Mouse (Mus musculus): ENCODE results near the gene Megf11. TPM values are rescaled to one million over a fixed set of nuclear protein-coding genes. Genes with fewer than 3 reads are reported as not detected.

The Megf11 gene
- polyA plus RNA-seq, 1 experiment, result 0.67 TPM

DNA sequence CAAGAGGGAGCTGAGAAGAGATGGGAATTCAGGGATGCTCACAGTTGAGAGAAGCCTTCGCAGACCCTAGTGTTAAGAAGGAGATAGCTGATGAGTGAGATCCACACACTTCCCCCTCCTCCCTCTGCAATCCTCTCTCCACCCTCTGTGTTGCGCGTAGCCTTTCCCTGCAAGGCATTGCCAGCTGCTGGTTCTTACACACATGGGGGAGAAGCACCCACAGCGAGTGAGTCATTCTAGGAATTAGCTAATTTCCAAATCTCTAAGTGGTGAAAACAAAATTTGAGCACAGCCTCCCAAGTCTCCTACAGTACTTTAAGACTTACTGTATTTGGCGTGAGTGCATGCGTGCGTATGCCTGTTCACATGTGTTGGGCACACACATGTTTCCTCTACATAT lies 142.6 kb downstream of the Megf11 start:
- Histone ChIP-seq H3K4me3 (replicated peaks; ENCODE audit: extremely low read depth, low read depth, low read length) (no peak overlapping the region), H3K4me1 (ENCODE audit: control insufficient read depth, insufficient read depth, low read length) (no peaks in the 10 kb centered on the region)
- DNase-seq, result no peak
- TF ChIP-seq CTCF (IDR thresholded peaks at IDR 0.05; ENCODE audit: insufficient read depth, low read length) (no peak), POLR2A (IDR thresholded peaks at IDR 0.05; ENCODE audit: borderline replicate concordance, extremely low read depth, low read depth, low read length) (no peak)
- 82% methylated on average over 7 of the region's 7 CpGs for WGBS

DNA sequence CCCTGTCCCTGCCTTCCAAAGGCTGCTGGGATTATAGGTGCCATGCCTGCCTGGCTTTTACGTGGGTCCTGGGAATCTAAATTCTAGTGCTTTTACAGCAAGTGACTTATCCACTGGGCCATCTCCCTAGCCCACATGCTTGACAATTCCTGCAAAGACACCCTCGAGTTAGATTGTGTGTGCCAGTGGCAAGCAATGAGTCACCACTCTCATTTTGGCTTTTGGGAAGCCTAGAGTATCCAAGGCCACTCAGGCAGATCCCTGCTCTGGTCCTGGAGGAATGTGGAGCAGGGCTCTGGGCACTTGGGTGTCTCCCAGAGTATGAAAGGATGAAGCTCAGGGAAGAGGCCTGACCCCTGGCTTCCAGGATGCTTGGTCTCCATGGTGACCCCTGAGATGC lies 143.2 kb downstream of the Megf11 start:
- no peaks in the 10 kb centered on the region for H3K4me1 ChIP-seq (ENCODE audit: control insufficient read depth, insufficient read depth, low read length)
- H3K4me3 ChIP-seq (replicated peaks; ENCODE audit: extremely low read depth, low read depth, low read length), result no peak overlapping the region
- DNase-seq, result no peak
- TF ChIP-seq POLR2A (IDR thresholded peaks at IDR 0.05; ENCODE audit: borderline replicate concordance, extremely low read depth, low read depth, low read length), result no peak
- no peak for TF ChIP-seq CTCF (IDR thresholded peaks at IDR 0.05; ENCODE audit: insufficient read depth, low read length)
- WGBS, result 58% methylated on average over 2 of the region's 2 CpGs

DNA sequence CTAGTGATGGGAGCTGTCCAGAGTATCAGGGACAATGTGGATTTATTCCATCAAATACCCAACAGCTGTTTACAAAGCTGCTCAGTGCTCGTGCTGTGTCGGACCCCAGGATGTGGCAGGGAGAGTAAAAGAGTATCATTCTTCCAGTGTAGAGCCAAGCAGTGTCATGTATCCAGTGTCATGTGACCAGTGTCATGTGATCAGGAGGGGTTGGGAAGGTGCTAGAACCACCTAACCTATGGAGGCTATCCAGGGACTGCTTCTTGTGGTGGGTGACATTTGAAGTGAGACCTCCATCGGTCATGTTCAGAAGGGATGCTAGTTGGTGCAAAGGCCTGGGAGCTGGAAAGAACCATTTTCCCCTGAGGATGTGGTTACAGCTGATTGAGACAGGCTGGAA lies 146.5 kb downstream of the Megf11 start:
- Histone ChIP-seq H3K4me3 (replicated peaks; ENCODE audit: extremely low read depth, low read depth, low read length) (no peak overlapping the region), H3K4me1 (ENCODE audit: control insufficient read depth, insufficient read depth, low read length) (no peaks in the 10 kb centered on the region)
- TF ChIP-seq POLR2A (IDR thresholded peaks at IDR 0.05; ENCODE audit: borderline replicate concordance, extremely low read depth, low read depth, low read length), result no peak
- TF ChIP-seq CTCF (IDR thresholded peaks at IDR 0.05; ENCODE audit: insufficient read depth, low read length), result no peak
- no peak for DNase-seq
- 62% methylated on average over 3 of the region's 3 CpGs for WGBS

DNA sequence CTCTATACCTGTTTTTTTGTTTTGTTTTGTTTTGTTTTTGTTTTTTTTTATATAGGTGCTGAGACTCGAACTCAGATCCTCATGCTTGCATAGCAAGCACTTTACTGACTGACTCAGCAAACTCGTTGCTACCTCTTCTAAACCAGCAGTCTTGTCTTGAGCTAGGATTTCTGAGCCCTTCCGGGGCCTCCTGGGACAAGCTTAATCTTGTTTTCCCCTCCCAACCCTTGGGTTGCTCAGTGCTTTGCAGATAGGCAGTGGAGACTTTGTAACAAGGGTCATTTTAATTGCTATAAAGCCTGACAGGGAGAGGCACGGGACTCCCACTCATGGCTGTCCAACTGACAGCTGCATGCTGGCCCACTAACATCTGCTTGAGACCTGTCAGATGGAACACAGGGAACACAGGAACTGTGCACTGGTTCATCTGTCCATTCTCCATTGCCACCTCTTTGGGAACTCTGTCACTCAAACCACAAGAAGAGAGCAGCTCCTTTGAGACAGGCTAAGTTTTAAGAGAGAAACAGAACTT lies 147.4 kb downstream of the Megf11 start:
- DNase-seq, result no peak
- 65% methylated on average over 4 of the region's 4 CpGs for whole genome bisulfite sequencing
- TF ChIP-seq POLR2A (IDR thresholded peaks at IDR 0.05; ENCODE audit: borderline replicate concordance, extremely low read depth, low read depth, low read length) (no peak), CTCF (IDR thresholded peaks at IDR 0.05; ENCODE audit: insufficient read depth, low read length) (no peak)
- Histone ChIP-seq H3K4me1 (ENCODE audit: control insufficient read depth, insufficient read depth, low read length) (no peaks in the 10 kb centered on the region), H3K4me3 (replicated peaks; ENCODE audit: extremely low read depth, low read depth, low read length) (no peak overlapping the region)

DNA sequence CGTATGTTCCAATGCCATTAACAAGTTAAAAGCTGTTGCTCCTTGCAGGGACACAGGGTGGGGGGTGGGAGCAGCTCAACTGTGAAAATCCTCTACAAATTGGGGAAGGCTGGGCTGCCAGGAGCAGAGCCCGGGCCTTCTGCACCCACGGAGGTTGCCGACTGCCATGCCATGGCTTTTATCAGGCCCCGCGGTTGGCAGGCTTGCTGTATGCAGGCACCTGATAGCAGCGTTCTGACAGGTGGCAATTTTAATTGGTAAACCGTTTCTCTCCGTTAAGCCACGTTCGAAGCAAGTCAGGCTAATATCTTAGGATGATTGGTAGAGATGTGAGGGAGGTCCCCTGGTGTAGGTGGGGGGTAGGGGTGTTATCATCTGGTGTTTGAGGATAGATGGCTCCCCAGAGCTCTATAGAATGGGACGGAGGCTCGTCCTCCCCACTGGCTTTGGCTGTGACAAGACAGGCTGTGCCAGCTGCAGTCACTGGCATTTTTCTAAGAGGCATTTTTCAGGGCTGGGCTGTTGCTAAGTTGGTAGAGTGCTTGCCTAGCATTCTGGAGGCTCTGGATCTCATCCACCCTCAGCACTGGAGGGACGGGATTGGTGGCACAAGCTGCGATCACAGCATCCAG lies 148.2 kb downstream of the Megf11 start:
- WGBS, result 41% methylated on average over 15 of the region's 15 CpGs
- Histone ChIP-seq H3K4me1 (ENCODE audit: control insufficient read depth, insufficient read depth, low read length) (no peaks in the 10 kb centered on the region), H3K4me3 (replicated peaks; ENCODE audit: extremely low read depth, low read depth, low read length) (no peak overlapping the region)
- no peak for DNase-seq
- no peak for TF ChIP-seq POLR2A (IDR thresholded peaks at IDR 0.05; ENCODE audit: borderline replicate concordance, extremely low read depth, low read depth, low read length)
- no peak for TF ChIP-seq CTCF (IDR thresholded peaks at IDR 0.05; ENCODE audit: insufficient read depth, low read length)

DNA sequence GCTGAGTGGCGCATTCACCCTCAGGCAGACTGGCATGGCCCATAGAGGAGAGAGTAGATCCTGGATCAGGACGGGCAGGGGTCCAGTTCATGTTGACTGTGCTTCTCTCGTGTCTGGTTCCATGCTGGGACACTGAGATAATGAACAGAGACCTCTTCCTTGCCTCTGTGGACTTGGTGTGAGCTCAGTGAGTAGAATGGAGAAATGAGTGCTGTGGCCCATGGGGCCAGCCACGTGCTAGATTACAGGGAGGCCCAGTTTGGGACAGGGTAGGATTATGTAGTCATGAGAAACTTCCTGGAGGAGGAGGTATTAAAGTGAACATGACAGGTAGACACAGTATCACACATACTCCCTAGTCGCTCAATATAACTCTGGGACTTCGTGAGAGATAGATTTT lies 148.9 kb downstream of the Megf11 start:
- TF ChIP-seq CTCF (IDR thresholded peaks at IDR 0.05; ENCODE audit: insufficient read depth, low read length) (no peak), POLR2A (IDR thresholded peaks at IDR 0.05; ENCODE audit: borderline replicate concordance, extremely low read depth, low read depth, low read length) (no peak)
- Histone ChIP-seq H3K4me1 (ENCODE audit: control insufficient read depth, insufficient read depth, low read length) (no peaks in the 10 kb centered on the region), H3K4me3 (replicated peaks; ENCODE audit: extremely low read depth, low read depth, low read length) (no peak overlapping the region)
- DNase-seq, result no peak
- 78% methylated on average over 6 of the region's 6 CpGs for WGBS

DNA sequence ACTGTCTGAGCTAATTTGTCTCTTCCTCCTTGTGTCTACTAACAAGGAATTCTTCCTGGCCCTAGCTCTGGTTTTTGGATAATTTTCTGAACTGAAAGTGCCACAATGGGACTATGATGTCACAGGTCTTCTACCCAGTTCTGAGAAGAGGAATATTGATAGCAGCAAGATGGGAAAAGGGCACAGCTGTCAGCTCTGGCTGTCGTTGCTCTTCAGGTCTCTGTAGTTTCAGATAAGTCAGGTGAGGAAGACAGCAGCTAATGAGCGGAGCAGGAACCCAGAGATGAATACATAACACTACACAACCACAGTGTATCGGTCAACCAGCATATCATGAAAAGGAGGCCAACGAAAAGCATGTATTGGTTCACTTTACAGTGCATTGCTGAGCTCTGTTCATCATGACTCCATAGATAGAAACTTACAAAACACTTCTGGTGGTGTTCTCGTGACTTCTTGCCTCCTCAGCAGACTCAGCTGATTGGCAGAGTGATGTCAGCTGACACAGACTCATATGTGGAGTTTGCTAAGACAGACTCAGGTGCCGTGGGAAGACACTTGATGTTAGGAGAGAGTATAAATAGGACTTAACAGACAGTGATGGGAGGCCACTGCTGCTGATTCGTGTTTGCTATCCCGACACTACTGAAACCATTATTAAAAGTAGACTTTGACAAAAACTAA lies 149.6 kb downstream of the Megf11 start:
- 83% methylated on average over 8 of the region's 8 CpGs for WGBS
- H3K4me3 ChIP-seq (replicated peaks; ENCODE audit: extremely low read depth, low read depth, low read length), result no peak overlapping the region
- TF ChIP-seq CTCF (IDR thresholded peaks at IDR 0.05; ENCODE audit: insufficient read depth, low read length) (no peak), POLR2A (IDR thresholded peaks at IDR 0.05; ENCODE audit: borderline replicate concordance, extremely low read depth, low read depth, low read length) (no peak)
- no peaks in the 10 kb centered on the region for H3K4me1 ChIP-seq (ENCODE audit: control insufficient read depth, insufficient read depth, low read length)
- no peak for DNase-seq

DNA sequence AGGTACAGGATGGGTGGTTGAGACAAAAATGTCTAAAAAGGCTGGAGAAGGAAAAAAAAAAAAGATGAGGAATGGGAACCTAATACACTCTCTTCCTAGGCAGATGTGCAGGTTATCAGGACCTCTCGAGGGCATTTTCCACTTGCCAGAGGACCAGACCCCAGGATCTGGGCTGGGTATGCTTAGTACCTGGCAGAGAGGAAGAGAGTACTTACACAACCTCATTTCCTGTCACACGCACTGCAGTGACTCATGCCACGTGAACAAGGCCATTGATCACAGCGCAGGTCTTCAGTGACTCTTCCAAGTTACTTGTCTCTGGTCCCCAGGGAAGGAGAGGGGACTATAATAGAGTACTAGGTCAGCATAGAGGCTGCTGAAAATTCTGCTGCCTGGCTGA lies 152.4 kb downstream of the Megf11 start:
- 43% methylated on average over 4 of the region's 4 CpGs for WGBS
- DNase-seq, result no peak
- Histone ChIP-seq H3K4me1 (ENCODE audit: control insufficient read depth, insufficient read depth, low read length) (no peaks in the 10 kb centered on the region), H3K4me3 (replicated peaks; ENCODE audit: extremely low read depth, low read depth, low read length) (no peak overlapping the region)
- TF ChIP-seq CTCF (IDR thresholded peaks at IDR 0.05; ENCODE audit: insufficient read depth, low read length), result no peak

DNA sequence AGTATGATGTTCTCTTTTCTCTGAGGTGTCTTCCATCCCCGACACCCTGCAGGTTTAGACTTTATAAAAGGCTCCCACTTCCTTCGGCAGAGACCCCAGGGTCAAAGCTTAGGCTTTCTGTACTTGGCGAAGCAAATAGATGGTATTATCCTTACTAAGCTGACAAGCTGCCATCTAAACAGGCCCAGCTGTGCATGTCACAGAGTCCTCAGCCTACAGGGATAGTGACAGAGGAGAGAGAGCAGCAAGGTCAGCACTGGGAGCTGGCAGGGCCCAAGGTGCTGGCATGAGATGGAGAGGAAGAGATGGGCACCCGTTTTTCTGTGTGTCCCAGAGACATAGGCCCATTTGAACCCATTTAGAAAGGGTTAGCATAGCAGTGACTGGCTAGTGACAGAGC lies 156.8 kb downstream of the Megf11 start:
- no peak overlapping the region for H3K4me3 ChIP-seq (replicated peaks; ENCODE audit: extremely low read depth, low read depth, low read length)
- TF ChIP-seq POLR2A (IDR thresholded peaks at IDR 0.05; ENCODE audit: borderline replicate concordance, extremely low read depth, low read depth, low read length) (no peak), CTCF (IDR thresholded peaks at IDR 0.05; ENCODE audit: insufficient read depth, low read length) (no peak)
- DNase-seq, result no peak
- no peaks in the 10 kb centered on the region; the same call in 1 of the 2 replicates for H3K4me1 ChIP-seq (ENCODE audit: control insufficient read depth, insufficient read depth, low read length)
- WGBS, result 67% methylated on average over 4 of the region's 4 CpGs

DNA sequence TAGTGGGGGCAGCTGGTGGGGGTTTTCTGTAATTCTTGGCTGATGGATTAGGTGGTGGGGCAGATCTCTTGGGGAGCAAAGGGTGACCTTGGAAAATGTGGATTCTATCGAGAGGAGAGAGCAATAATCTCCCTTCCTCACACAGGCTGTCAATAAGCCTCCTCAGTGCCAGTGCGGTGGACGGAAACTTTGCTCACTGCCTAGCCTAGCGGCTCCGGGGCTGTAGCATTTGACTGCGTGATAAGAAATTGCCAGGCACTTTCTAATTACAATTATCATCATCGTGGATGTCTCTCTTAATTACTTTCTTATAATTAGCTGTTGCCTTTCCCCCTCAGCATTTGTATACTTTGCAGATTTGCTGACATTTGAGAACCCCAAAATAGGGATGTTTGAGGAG lies 157.7 kb downstream of the Megf11 start:
- no peak overlapping the region for H3K4me3 ChIP-seq (replicated peaks; ENCODE audit: extremely low read depth, low read depth, low read length)
- no peaks in the 10 kb centered on the region; the same call in 1 of the 2 replicates for H3K4me1 ChIP-seq (ENCODE audit: control insufficient read depth, insufficient read depth, low read length)
- WGBS, result 47% methylated on average over 7 of the region's 7 CpGs
- no peak for TF ChIP-seq POLR2A (IDR thresholded peaks at IDR 0.05; ENCODE audit: borderline replicate concordance, extremely low read depth, low read depth, low read length)
- no peak for DNase-seq
